Mouse (Mus musculus): ENCODE data around the gene Tpd52l2. TPM values are rescaled to one million over a fixed set of nuclear protein-coding genes. Genes with fewer than 3 reads are reported as not detected.

The Tpd52l2 gene
- total RNA-seq (2023): 10 to 100 TPM; 81.9 to 88.8 TPM

GRCm38 (mm10) chr2:181496831-181497547, at the start of gene Tpd52l2:
Tpd52l2 (plus strand) TSS chr2:181497142.

GRCm38 (mm10) chr2:181459153-181459672, 37.7 kb upstream of the Tpd52l2 start, which contains the start of gene Zbtb46:
Zbtb46 (minus strand) TSS chr2:181459426.

GRCm38 (mm10) chr2:181493156-181493927, 3.6 kb upstream of the Tpd52l2 start, which contains the start of gene Abhd16b:
Abhd16b (plus strand) TSS chr2:181493206.

GRCm38 (mm10) chr2:181520118-181520935, 23.4 kb downstream of the Tpd52l2 start, which contains the start of gene Dnajc5:
Dnajc5 (plus strand) TSS chr2:181520485.

Other genes with a start within 250 kb of the Tpd52l2 start
- gene Gmeb2, start 209.1 kb upstream of the Tpd52l2 start, total RNA-seq (2023): 10 to 100 TPM; 39.1 to 40.4 TPM
- gene Stmn3, start 182.6 kb upstream of the Tpd52l2 start, total RNA-seq (2023): not detected
- 100 to 1,000 TPM; 126 to 141 TPM for gene Rtel1, start 177.4 kb upstream of the Tpd52l2 start, total RNA-seq (2023)
- 100 to 1,000 TPM; 126 to 143 TPM for gene Zgpat, start 132.2 kb upstream of the Tpd52l2 start, total RNA-seq (2023)
- gene Arfrp1, start 131.7 kb upstream of the Tpd52l2 start, total RNA-seq (2023): 100 to 1,000 TPM in 1 of 2 experiments, 10 to 100 TPM in 1; 95.6 to 110 TPM
- 100 to 1,000 TPM; 260 to 278 TPM for gene Lime1, start 117.1 kb upstream of the Tpd52l2 start, total RNA-seq (2023)
- gene Zbtb46, start 37.7 kb upstream of the Tpd52l2 start, total RNA-seq (2023): under 1 TPM; 0.27 to 0.67 TPM
- not detected for gene Abhd16b, start 3.9 kb upstream of the Tpd52l2 start, total RNA-seq (2023)
- 100 to 1,000 TPM; 131 to 137 TPM for gene Dnajc5, start 23.3 kb downstream of the Tpd52l2 start, total RNA-seq (2023)
- 100 to 1,000 TPM; 156 to 204 TPM for gene Uckl1, start 87.8 kb downstream of the Tpd52l2 start, total RNA-seq (2023)
- gene Prpf6, start 94.7 kb downstream of the Tpd52l2 start, total RNA-seq (2023): 10 to 100 TPM; 60.2 to 63.9 TPM
- gene Zfp512b, start 95.7 kb downstream of the Tpd52l2 start, total RNA-seq (2023): 10 to 100 TPM; 67.3 to 81.5 TPM
- 10 to 100 TPM; 15.5 to 17.5 TPM for gene Samd10, start 102.1 kb downstream of the Tpd52l2 start, total RNA-seq (2023)
- gene Gm29797, start 159.9 kb downstream of the Tpd52l2 start, total RNA-seq (2023): under 1 TPM in 1 of 2 experiments, not detected in 1; 0.79 TPM
- not detected for gene Sox18, start 174.5 kb downstream of the Tpd52l2 start, total RNA-seq (2023)
- gene Tcea2, start 183.2 kb downstream of the Tpd52l2 start, total RNA-seq (2023): 10 to 100 TPM; 17.0 to 19.9 TPM
- 100 to 1,000 TPM; 124 to 128 TPM for gene Rgs19, start 196.8 kb downstream of the Tpd52l2 start, total RNA-seq (2023)
- not detected for gene Lkaaear1, start 201.3 kb downstream of the Tpd52l2 start, total RNA-seq (2023)
- under 1 TPM; 0.23 to 0.39 TPM for gene Oprl1, start 217.9 kb downstream of the Tpd52l2 start, total RNA-seq (2023)

All from T-cell, adult 66 days (primary cell).